Mouse (Mus musculus) brain, embryonic 14.5 days (tissue): ENCODE measurements around the gene Cmtm7.

Experiments
- CTCF ChIP-seq: fragments of 200-500 bp; IDR thresholded peaks from 2 replicates; pipeline ENCODE4 v1.5.1; 2012; ENCODE audit warnings: inconsistent platforms, mild to moderate bottlenecking, moderate library complexity, borderline replicate concordance; ENCODE audit not compliant: insufficient read depth, insufficient read length; ENCODE audit errors: extremely low read depth
- POLR2A ChIP-seq: fragments of 200-500 bp; IDR thresholded peaks from 2 replicates; pipeline ENCODE4 v1.6.1; 2012; ENCODE audit warnings: mild to moderate bottlenecking, inconsistent platforms, borderline replicate concordance; ENCODE audit not compliant: poor library complexity, insufficient read depth, insufficient read length, severe bottlenecking; ENCODE audit errors: extremely low read depth

GRCm38 (mm10) chr9:114778877-114779276 lies 2.8 kb downstream of the Cmtm7 start:
- no peak for TF ChIP-seq POLR2A
- TF ChIP-seq CTCF: no peak
